Mouse (Mus musculus) neural tube, embryonic 13.5 days (tissue): ENCODE results near the gene Prom1. TPM values are rescaled to one million over a fixed set of nuclear protein-coding genes. Genes with fewer than 3 reads are reported as not detected.

ENCODE experiments used
- ATAC-seq: fragments of 200-750 bp; cut with Nextera tagmentation; 2 replicates; pipeline ENCODE4 v1.8.0; 2017; ENCODE audit warnings: low read depth, mild to moderate bottlenecking, moderate TSS enrichment, moderate library complexity
- H3K27ac ChIP-seq: fragments of 300-500 bp; sonication (generic); replicated peaks from 2 replicates; pipeline ENCODE4 v1.5.1; 2015; ENCODE audit warnings: moderate library complexity, mild to moderate bottlenecking, inconsistent platforms
- H3K27me3 ChIP-seq: fragments of 300-500 bp; sonication (generic); 2 replicates; pipeline ENCODE4 v1.6.1; 2015; ENCODE audit warnings: mild to moderate bottlenecking, inconsistent platforms
- H3K36me3 ChIP-seq: fragments of 300-500 bp; sonication (generic); 2 replicates; pipeline ENCODE4 v1.6.1; 2015; ENCODE audit warnings: mild to moderate bottlenecking, inconsistent platforms
- H3K4me1 ChIP-seq: fragments of 300-500 bp; sonication (generic); replicated peaks from 2 replicates; pipeline ENCODE4 v1.6.1; 2015; ENCODE audit warnings: inconsistent platforms
- H3K4me2 ChIP-seq: fragments of 300-500 bp; sonication (generic); 2 replicates; pipeline ENCODE4 v1.6.1; 2015; ENCODE audit warnings: inconsistent platforms, mild to moderate bottlenecking, moderate library complexity
- H3K4me3 ChIP-seq: fragments of 300-500 bp; sonication (generic); 2 replicates; pipeline ENCODE4 v1.5.1; 2015; ENCODE audit warnings: mild to moderate bottlenecking, inconsistent platforms
- H3K9ac ChIP-seq: fragments of 300-500 bp; sonication (generic); 2 replicates; pipeline ENCODE4 v1.6.1; 2015; ENCODE audit warnings: moderate library complexity, mild to moderate bottlenecking, inconsistent platforms
- H3K9me3 ChIP-seq: fragments of 300-500 bp; sonication (generic); 2 replicates; pipeline ENCODE4 v1.6.1; 2016; ENCODE audit warnings: inconsistent platforms
- WGBS: fragments of 180-500 bp; shearing (Covaris S2); methylation state at CpG from one replicate; pipeline ENCODE4 v1.1.7; 2015; 5-methylcytosine and 5-hydroxymethylcytosine counted together
- polyA plus RNA-seq: library from polyadenylated mRNA; unstranded; fragments of >200 nt; fragmentation: Nextera tagmentation; extraction: Ambion mirVana; gene quantifications from 2 replicates; pipeline ENCODE4 v1.2.1, GENCODE M21; 2015

Gene Prom1
- polyA plus RNA-seq, 1 experiment from 2014 or later: 39.1 TPM

DNA sequence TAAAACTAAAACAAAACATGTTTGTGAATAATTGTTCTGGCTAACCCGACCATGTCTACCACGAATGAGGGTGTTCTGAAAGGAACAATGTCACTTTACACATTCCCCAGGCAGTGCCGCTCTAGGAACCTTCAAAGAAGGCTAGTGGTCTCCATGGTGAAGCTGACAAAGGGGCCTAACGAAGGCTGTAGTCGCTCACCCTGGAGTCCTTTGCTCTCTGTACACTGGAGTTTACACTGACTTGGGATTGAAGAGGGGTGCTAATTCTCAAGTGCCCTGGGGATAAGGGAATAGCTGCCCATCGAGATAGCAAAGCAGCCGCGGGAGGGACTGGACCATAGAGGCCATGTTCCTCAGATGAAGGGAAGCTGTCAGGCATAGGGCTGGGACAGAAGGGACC lies 2.9 kb upstream of the Prom1 start:
- 29% methylated on average over 8 of the region's 8 CpGs for WGBS
- no peak overlapping the region for H3K27ac ChIP-seq
- no peaks in the 10 kb centered on the region for H3K9me3 ChIP-seq
- no peak overlapping the region for H3K4me3 ChIP-seq
- no peak for ATAC-seq
- no peak overlapping the region for H3K4me2 ChIP-seq
- H3K9ac ChIP-seq: no peak overlapping the region
- no peaks in the 10 kb centered on the region for H3K27me3 ChIP-seq
- H3K36me3 ChIP-seq: no peaks in the 10 kb centered on the region
- peaks cover 15% of the 10 kb centered on the region for H3K4me1 ChIP-seq

DNA sequence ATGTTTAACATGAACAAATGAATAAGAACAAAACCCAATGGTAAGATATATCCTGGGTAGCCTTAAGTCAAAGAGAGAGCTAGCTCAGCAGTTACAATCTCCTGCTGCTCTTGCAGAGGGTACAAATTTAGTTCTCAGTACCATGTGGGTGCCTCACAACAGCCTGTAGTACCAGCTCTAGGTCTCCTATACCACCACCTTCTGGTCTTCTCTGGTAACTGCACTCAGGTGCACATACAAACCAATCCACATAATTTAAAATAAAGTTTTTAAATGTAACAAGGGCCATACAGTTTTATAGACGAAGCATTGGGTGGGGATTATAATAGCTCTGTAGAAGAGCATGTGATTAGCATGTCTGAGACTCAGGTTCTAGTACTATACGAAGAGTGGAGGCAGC lies 2.3 kb upstream of the Prom1 start:
- Histone ChIP-seq H3K9ac (no peak overlapping the region), H3K27me3 (no peaks in the 10 kb centered on the region), H3K27ac (no peak overlapping the region), H3K4me1 (peaks cover 20% of the 10 kb centered on the region), H3K36me3 (no peaks in the 10 kb centered on the region), H3K9me3 (no peaks in the 10 kb centered on the region), H3K4me3 (no peak overlapping the region), H3K4me2 (no peak overlapping the region)
- no peak for ATAC-seq
- WGBS: 77% methylated on average over 2 of the region's 2 CpGs

DNA sequence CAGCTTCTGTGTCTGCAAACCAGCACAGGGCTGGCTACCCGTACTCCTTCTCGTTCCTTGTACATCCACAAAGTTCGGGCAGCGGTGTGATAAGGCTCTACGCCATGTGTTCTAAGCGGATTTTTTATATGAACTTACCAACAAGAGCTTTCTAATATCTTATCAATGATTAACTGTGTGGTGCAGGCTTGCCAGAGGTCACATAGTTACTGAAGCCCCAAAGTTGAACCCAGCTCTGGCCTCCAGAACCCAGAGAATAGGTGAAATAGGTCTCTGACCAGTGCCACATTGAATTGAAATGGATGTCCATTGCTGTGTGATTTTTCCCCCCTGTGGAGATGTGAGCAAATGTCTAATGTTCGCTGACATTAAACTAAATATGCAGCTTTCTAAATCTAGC lies 1.3 kb upstream of the Prom1 start:
- H3K9me3 ChIP-seq: no peaks in the 10 kb centered on the region
- no peak for ATAC-seq
- H3K4me2 ChIP-seq: no peak overlapping the region
- H3K27ac ChIP-seq: no peak overlapping the region
- H3K27me3 ChIP-seq: no peaks in the 10 kb centered on the region
- no peaks in the 10 kb centered on the region for H3K36me3 ChIP-seq
- WGBS: 92% methylated on average over 7 of the region's 7 CpGs
- no peak overlapping the region for H3K9ac ChIP-seq
- H3K4me1 ChIP-seq: peaks cover 23% of the 10 kb centered on the region
- H3K4me3 ChIP-seq: no peak overlapping the region

DNA sequence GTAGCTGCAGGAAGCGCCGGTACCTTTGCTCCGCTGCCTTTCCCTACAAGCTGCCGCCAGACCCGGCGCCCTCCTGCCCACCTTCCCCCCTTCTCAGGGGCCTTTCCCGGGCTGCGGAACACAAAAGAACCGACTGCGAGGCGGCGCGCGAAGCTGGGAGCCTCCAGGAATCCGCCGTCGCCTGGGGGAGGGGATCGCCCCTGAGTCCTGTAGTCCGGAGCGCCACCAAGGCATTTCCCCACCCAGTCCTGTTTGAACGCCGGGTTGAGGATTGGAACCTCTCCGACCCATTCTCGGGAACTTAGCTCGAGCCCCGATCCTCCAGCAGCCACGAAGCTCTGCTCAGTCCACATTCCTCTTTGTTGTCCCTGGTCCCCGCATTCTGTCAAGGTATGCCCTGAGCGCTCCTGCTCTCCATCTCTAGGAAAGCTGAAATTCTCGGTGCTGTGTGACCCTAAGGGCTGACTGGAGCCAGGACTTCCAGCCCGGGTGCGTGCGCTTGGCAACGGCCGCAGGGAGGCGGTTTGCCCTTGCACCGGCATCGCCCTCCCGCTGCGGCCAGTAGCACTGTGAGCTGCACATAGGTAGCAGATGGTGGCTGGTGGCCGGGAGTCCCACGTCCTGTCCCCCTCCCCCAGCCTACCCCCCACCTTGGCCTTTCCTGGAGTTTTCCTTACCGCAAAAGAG lies 1.1 kb downstream of the Prom1 start:
- H3K4me2 ChIP-seq: peak overlapping the region; percentile 95
- H3K9me3 ChIP-seq: no peaks in the 10 kb centered on the region
- peak; percentile 86 for ATAC-seq
- H3K36me3 ChIP-seq: no peaks in the 10 kb centered on the region
- H3K4me3 ChIP-seq: peak overlapping the region; percentile 76
- no peaks in the 10 kb centered on the region for H3K27me3 ChIP-seq
- H3K4me1 ChIP-seq: peaks cover 23% of the 10 kb centered on the region
- peak overlapping the region; percentile 90 for H3K9ac ChIP-seq
- under 1% methylated on average over 43 of the region's 43 CpGs for WGBS
- peak overlapping the region; percentile 85 for H3K27ac ChIP-seq

DNA sequence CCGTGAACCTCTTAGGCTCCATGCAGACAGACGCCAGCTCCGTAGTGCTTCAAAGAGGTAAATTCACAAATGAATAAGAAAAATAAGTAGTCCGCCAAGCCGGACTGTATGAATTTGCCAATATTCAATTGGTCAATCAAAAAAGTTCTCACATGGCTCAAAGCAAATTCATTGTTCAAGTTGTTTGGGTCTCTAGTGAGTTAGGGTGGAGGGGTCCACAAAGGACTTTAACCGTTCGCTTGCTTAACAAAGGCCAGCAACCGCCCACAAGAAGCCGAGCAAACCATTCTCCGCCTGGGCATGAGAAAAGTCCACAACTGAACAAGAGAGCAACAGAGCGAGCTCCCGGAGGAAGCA lies 1.7 kb downstream of the Prom1 start:
- peak overlapping the region; percentile 95 for H3K4me2 ChIP-seq
- H3K27ac ChIP-seq: peak overlapping the region; percentile 85
- H3K4me3 ChIP-seq: peak overlapping the region; percentile 76
- no peak for ATAC-seq
- H3K27me3 ChIP-seq: no peaks in the 10 kb centered on the region
- peaks cover 23% of the 10 kb centered on the region for H3K4me1 ChIP-seq
- H3K36me3 ChIP-seq: no peaks in the 10 kb centered on the region
- peak overlapping the region; percentile 90 for H3K9ac ChIP-seq
- H3K9me3 ChIP-seq: no peaks in the 10 kb centered on the region
- 2% methylated on average over 12 of the region's 12 CpGs for WGBS

DNA sequence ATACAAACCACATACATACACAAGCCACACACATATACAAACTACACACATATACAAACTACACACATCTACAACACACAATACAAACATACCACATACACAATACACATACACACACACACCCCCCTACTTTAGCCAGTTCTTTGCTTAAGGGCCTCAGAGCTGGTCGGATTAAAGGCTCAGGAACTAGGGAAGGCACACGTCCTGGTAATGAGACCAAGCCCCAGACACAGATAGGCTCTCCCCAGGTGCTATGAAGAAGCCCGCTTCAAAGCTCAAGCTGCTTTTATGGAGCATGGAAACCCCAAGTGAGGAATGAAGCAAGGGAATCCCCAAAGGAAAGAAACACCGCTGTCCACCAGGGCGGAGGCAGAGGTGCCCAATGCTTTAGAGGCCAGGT lies 4.8 kb downstream of the Prom1 start:
- Histone ChIP-seq H3K9me3 (no peaks in the 10 kb centered on the region), H3K36me3 (peaks cover 22% of the 10 kb centered on the region; the same call in 1 of the 2 replicates), H3K27me3 (no peaks in the 10 kb centered on the region), H3K4me3 (no peak overlapping the region), H3K4me1 (peaks cover 22% of the 10 kb centered on the region), H3K9ac (no peak overlapping the region), H3K27ac (no peak overlapping the region), H3K4me2 (no peak overlapping the region)
- ATAC-seq: no peak
- 75% methylated on average over 5 of the region's 5 CpGs for WGBS

DNA sequence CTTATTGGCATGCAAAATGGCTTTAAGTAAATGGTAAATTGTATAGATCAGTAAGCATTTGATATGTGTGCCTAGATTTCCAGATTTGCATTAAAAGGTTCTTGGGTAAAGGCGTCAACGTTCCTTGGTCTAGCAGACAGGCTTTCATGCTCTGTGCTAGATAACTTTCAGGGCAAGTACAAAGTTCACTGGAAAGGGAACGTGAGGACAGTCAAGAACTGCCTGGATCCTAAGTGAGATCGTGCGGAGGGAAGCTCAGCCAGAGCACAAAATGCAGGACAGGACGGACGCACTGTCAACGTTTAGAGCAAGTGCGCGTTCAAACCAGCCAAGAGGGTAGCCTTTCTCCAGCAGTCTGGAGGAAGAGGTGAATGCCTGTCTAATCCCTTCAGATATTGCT lies 5.7 kb downstream of the Prom1 start:
- Histone ChIP-seq H3K4me3 (no peak overlapping the region), H3K4me2 (no peak overlapping the region), H3K36me3 (peaks cover 31% of the 10 kb centered on the region), H3K27ac (no peak overlapping the region), H3K9me3 (no peaks in the 10 kb centered on the region), H3K27me3 (no peaks in the 10 kb centered on the region), H3K4me1 (peaks cover 14% of the 10 kb centered on the region), H3K9ac (no peak overlapping the region)
- ATAC-seq: no peak
- 95% methylated on average over 10 of the region's 10 CpGs for WGBS

DNA sequence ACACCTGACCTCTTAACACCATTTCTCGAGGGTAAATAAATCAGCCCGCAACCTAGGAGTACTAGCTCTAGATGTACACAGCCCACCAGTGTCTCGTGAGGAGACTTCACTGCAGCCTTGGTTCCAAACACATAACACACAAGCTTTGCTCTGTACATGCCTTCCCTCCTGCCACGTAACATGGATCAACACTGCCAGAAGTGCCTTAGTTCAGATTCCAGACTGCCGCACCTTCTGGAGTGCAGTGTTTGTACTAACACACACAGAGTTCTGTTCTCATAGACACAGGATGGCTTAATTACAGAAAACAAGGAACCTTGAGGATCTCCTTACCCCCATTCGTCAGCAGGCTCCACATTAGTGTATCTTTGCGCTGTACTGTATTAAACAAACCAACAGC lies 6.1 kb downstream of the Prom1 start:
- Histone ChIP-seq H3K9me3 (no peaks in the 10 kb centered on the region), H3K27ac (no peak overlapping the region), H3K4me3 (no peak overlapping the region), H3K9ac (no peak overlapping the region), H3K4me2 (no peak overlapping the region), H3K4me1 (peaks cover 14% of the 10 kb centered on the region), H3K36me3 (peaks cover 32% of the 10 kb centered on the region), H3K27me3 (no peaks in the 10 kb centered on the region)
- WGBS: 89% methylated on average over 7 of the region's 7 CpGs
- no peak for ATAC-seq

DNA sequence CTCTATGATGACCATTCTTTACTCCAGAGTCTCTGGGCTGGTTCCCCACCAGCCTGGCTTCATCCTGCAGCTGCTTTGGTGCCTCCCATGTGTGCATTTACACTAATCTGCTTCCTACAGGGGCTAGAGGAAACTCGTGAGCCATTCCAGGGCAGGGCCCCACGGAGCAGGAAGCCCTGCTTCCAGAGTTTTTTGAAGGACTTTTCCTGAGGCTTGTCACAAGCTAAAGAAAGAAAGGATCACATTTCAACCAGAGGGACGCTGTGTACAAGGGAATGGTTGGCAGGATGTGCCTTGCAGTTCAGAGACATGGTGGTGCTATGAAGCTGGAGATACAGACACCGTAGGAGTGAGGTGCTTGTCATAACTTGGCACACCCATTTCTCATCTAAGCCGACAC lies 14.8 kb downstream of the Prom1 start:
- Histone ChIP-seq H3K4me2 (no peak overlapping the region), H3K36me3 (peaks cover 11% of the 10 kb centered on the region), H3K4me1 (no peaks in the 10 kb centered on the region), H3K27ac (no peak overlapping the region), H3K4me3 (no peak overlapping the region), H3K9ac (no peak overlapping the region), H3K27me3 (no peaks in the 10 kb centered on the region), H3K9me3 (no peaks in the 10 kb centered on the region)
- ATAC-seq: no peak
- WGBS: 67% methylated on average over 5 of the region's 5 CpGs

DNA sequence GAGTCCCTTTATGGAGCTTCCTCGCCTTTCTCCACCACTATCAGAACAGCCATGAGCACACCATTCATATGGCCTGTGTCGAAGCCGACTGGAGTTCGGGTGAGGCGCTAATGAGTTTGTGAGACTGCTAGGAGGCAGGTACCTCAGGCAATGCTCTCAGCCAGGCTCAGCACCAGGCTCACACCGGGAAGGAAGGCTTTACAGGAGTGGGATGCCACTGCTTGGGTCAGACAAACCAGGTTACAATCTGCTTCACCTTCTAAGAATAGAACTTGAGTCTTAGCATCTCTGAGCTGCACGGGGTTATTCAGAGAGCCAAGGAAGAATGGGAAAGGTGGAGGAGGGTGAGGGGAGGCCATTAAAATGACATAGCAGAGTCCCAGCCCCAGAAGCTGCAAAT lies 16.0 kb downstream of the Prom1 start:
- H3K4me3 ChIP-seq: no peak overlapping the region
- H3K9ac ChIP-seq: no peak overlapping the region
- 96% methylated on average over 7 of the region's 7 CpGs for WGBS
- H3K4me1 ChIP-seq: no peaks in the 10 kb centered on the region
- no peaks in the 10 kb centered on the region for H3K9me3 ChIP-seq
- H3K36me3 ChIP-seq: 0 out of 2 replicates have a peak, but pooled peaks cover 2% of the 10 kb centered on the region
- H3K4me2 ChIP-seq: no peak overlapping the region
- H3K27ac ChIP-seq: no peak overlapping the region
- ATAC-seq: no peak
- no peaks in the 10 kb centered on the region for H3K27me3 ChIP-seq

DNA sequence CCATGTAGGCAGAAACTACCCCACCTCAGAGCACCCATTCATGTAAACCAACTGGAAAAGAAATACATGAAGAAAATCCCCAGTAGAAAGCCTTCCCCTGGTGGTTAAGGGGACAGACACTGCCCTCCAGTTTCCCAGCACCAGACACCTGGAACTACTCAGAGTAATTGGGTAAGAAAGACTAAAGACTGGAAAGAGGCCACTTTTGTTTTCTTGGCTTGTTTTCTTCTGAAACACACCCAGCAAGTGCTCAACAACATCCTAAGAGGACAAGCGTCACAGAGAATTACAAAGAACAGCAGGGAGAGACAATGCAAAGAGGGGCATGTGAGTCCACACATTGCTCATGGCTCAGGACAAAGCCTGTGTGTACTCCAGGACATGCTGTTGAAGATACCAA lies 20.7 kb downstream of the Prom1 start:
- no peaks in the 10 kb centered on the region for H3K9me3 ChIP-seq
- H3K4me1 ChIP-seq: 0 out of 2 replicates have a peak, but pooled peaks cover 3% of the 10 kb centered on the region
- H3K4me2 ChIP-seq: no peak overlapping the region
- H3K36me3 ChIP-seq: 0 out of 2 replicates have a peak, but pooled peaks cover 2% of the 10 kb centered on the region
- no peak overlapping the region for H3K9ac ChIP-seq
- no peak overlapping the region for H3K4me3 ChIP-seq
- no peaks in the 10 kb centered on the region for H3K27me3 ChIP-seq
- ATAC-seq: no peak
- H3K27ac ChIP-seq: no peak overlapping the region
- WGBS: 60% methylated on average over 1 of the region's 1 CpGs

DNA sequence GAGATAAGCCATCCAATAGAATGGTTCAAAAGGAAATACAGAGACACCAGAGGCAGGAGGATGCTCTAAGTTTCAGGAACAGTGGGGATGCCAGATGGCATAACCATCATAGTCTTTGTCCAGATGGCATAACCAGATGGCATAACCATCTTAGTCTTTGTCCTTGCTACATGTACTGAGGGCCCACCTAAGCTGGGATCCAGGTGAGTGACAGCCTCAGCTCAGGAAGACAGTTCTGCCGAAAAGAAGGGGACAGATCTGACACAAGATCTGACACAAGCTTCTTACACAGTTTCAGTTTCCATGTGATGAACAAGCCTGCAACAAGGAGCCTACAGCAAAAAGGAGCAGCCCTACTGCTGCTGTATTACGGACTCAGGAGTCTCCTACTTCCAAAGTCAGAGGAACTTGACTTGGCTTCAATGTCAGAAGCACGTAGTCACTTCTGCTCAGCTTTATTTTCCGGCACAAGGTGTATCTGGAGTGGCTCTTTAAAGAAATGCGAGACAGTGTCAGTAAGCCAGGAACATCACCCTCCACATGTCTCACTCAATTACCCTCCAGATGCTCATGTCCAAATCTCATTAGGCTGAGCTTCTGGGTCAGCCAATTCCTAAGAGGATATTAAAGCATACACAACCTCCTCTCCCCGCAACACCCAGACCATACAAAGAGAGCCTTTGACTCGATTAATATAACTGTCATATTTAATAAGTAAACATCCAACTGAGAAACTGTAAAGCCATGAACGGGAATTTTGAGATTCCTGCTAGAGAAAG lies 21.4 kb downstream of the Prom1 start:
- 82% methylated on average over 8 of the region's 8 CpGs for WGBS
- Histone ChIP-seq H3K9ac (no peak overlapping the region), H3K27ac (no peak overlapping the region)

More for the DNA sequence above, 21.4 kb downstream of the Prom1 start:
- ATAC-seq: no peak
- H3K4me2 ChIP-seq: no peak overlapping the region
- 0 out of 2 replicates have a peak, but pooled peaks cover 3% of the 10 kb centered on the region for H3K4me1 ChIP-seq
- 0 out of 2 replicates have a peak, but pooled peaks cover 2% of the 10 kb centered on the region for H3K36me3 ChIP-seq
- H3K4me3 ChIP-seq: no peak overlapping the region
- H3K9me3 ChIP-seq: no peaks in the 10 kb centered on the region
- no peaks in the 10 kb centered on the region for H3K27me3 ChIP-seq
